In genomic region chr8:107139704-107140470, GRCm38 (mm10) we compare ENCODE assay signal across 8 mouse cellular contexts. TPM values are rescaled to one million over a fixed set of nuclear protein-coding genes. Genes with fewer than 3 reads are reported as not detected.
A peak's percentile ranks its signal among the peaks of the same experiment; 100 is the strongest.
DNase-seq lines count a peak whose midpoint lies in the region; ATAC-seq lines count a peak whose summit lies in the region.

No protein-coding gene starts in this region.

- H3K27me3 ChIP-seq in forebrain, embryonic 10.5 days (ENCODE audit: poor library complexity, severe bottlenecking), result no peaks in the 10 kb centered on the region
- no peaks in the 10 kb centered on the region for H3K27me3 ChIP-seq in forebrain, embryonic 12.5 days
- no peaks in the 10 kb centered on the region for H3K27me3 ChIP-seq in heart, embryonic 13.5 days (replicated peaks)
- H3K27me3 ChIP-seq in stomach, embryonic 15.5 days (replicated peaks), result no peaks in the 10 kb centered on the region

- 53% methylated on average over 13 of the region's 13 CpGs for WGBS in forebrain, embryonic 10.5 days
- WGBS in forebrain, embryonic 12.5 days, result 48% methylated on average over 13 of the region's 13 CpGs
- 39% methylated on average over 13 of the region's 13 CpGs for WGBS in heart, embryonic 13.5 days
- 52% methylated on average over 13 of the region's 13 CpGs for WGBS in stomach, embryonic 15.5 days

- no peak overlapping the region for H3K9ac ChIP-seq in forebrain, embryonic 12.5 days
- no peak overlapping the region for H3K9ac ChIP-seq in heart, embryonic 13.5 days
- no peak overlapping the region for H3K9ac ChIP-seq in stomach, embryonic 15.5 days

- H3K9me3 ChIP-seq in forebrain, embryonic 10.5 days, result no peaks in the 10 kb centered on the region
- H3K9me3 ChIP-seq in forebrain, embryonic 12.5 days, result no peaks in the 10 kb centered on the region
- H3K9me3 ChIP-seq in heart, embryonic 13.5 days, result no peaks in the 10 kb centered on the region
- H3K9me3 ChIP-seq in stomach, embryonic 15.5 days, result no peaks in the 10 kb centered on the region

- ATAC-seq in forebrain, embryonic 12.5 days (ENCODE audit: low FRiP score), result no peak
- ATAC-seq in heart, embryonic 13.5 days (ENCODE audit: extremely low read depth, insufficient number of reproducible peaks, low FRiP score, low TSS enrichment), result peak; percentile 73; the same call in 1 of the 2 replicates
- peak; percentile 82; the same call in 1 of the 2 replicates for ATAC-seq in stomach, embryonic 15.5 days (ENCODE audit: insufficient read depth, low FRiP score, low read depth)
- no peak for ATAC-seq in CD4-positive, CD25-positive, alpha-beta regulatory T cell, adult 4 months

- no peak overlapping the region for H3K4me2 ChIP-seq in forebrain, embryonic 12.5 days
- peak overlapping the region; percentile 49 for H3K4me2 ChIP-seq in heart, embryonic 13.5 days
- H3K4me2 ChIP-seq in stomach, embryonic 15.5 days, result no peak overlapping the region

- no peaks in the 10 kb centered on the region for H3K36me3 ChIP-seq in forebrain, embryonic 10.5 days (replicated peaks)
- H3K36me3 ChIP-seq in forebrain, embryonic 12.5 days (replicated peaks), result no peaks in the 10 kb centered on the region
- no peaks in the 10 kb centered on the region for H3K36me3 ChIP-seq in heart, embryonic 13.5 days
- no peaks in the 10 kb centered on the region for H3K36me3 ChIP-seq in stomach, embryonic 15.5 days

- no peak for DNase-seq in forebrain, embryonic 10.5 days (ENCODE audit: extremely low spot score, low spot score)
- peak; percentile 79 to 82 for DNase-seq in adrenal gland, postnatal 36 days
- peak; percentile 75 for DNase-seq in liver
- DNase-seq in layer of hippocampus, adult 8-10 months (ENCODE audit: low spot score in 2 of 2), result no peak

- H3K27ac ChIP-seq in forebrain, embryonic 10.5 days, result peak overlapping the region; percentile 69
- no peak overlapping the region for H3K27ac ChIP-seq in forebrain, embryonic 12.5 days
- H3K27ac ChIP-seq in heart, embryonic 13.5 days (replicated peaks), result peak overlapping the region; percentile 78
- peak overlapping the region; percentile 32; the same call in 1 of the 2 replicates for H3K27ac ChIP-seq in stomach, embryonic 15.5 days

- H3K4me3 ChIP-seq in forebrain, embryonic 10.5 days, result no peak overlapping the region
- no peak overlapping the region for H3K4me3 ChIP-seq in forebrain, embryonic 12.5 days (replicated peaks)
- no peak overlapping the region for H3K4me3 ChIP-seq in heart, embryonic 13.5 days
- H3K4me3 ChIP-seq in stomach, embryonic 15.5 days (replicated peaks), result no peak overlapping the region

- H3K4me1 ChIP-seq in forebrain, embryonic 10.5 days, result peaks cover 36% of the 10 kb centered on the region
- peaks cover 13% of the 10 kb centered on the region for H3K4me1 ChIP-seq in forebrain, embryonic 12.5 days
- H3K4me1 ChIP-seq in heart, embryonic 13.5 days, result peaks cover 22% of the 10 kb centered on the region
- no peaks in the 10 kb centered on the region for H3K4me1 ChIP-seq in stomach, embryonic 15.5 days

RNA-seq across cellular contexts. Expression of gene Cyb5b, which starts 10.6 kb away (rescaled TPM):
- 169 and 173 TPM in 2 replicates for polyA plus RNA-seq in forebrain, embryonic 10.5 days (2016; fragmentation: Nextera tagmentation; extraction: Ambion mirVana)
- polyA plus RNA-seq in forebrain, embryonic 12.5 days (2016; fragmentation: Nextera tagmentation; extraction: Ambion mirVana), result 157 and 167 TPM in 2 replicates
- total RNA-seq in adrenal gland, postnatal 36 days (2021), result 100 to 1,000 TPM; 419 to 590 TPM
- 58.9 and 60.2 TPM in 2 replicates for polyA plus RNA-seq in heart, embryonic 13.5 days (2015; fragmentation: Nextera tagmentation; extraction: Ambion mirVana)
- 92.0 and 108 TPM in 2 replicates for polyA plus RNA-seq in stomach, embryonic 15.5 days (2015; fragmentation: Nextera tagmentation; extraction: Ambion mirVana)
- polyA plus RNA-seq in CD4-positive, CD25-positive, alpha-beta regulatory T cell, adult 4 months (2017; shearing (Covaris generic)), result 10 to 100 TPM; 33.9 to 42.3 TPM
- 100 to 1,000 TPM; 109 to 113 (median 111) TPM for total RNA-seq in layer of hippocampus, adult 8-10 months (2022)

RNA-seq across cellular contexts. Expression of gene Terf2, which starts 43.5 kb away (rescaled TPM):
- polyA plus RNA-seq in forebrain, embryonic 10.5 days (2016; fragmentation: Nextera tagmentation; extraction: Ambion mirVana), result 17.0 and 19.6 TPM in 2 replicates
- 22.3 and 26.6 TPM in 2 replicates for polyA plus RNA-seq in forebrain, embryonic 12.5 days (2016; fragmentation: Nextera tagmentation; extraction: Ambion mirVana)
- 10 to 100 TPM; 23.5 to 24.5 TPM for total RNA-seq in adrenal gland, postnatal 36 days (2021)
- 9.9 and 10.7 TPM in 2 replicates for polyA plus RNA-seq in heart, embryonic 13.5 days (2015; fragmentation: Nextera tagmentation; extraction: Ambion mirVana)
- 16.1 and 16.7 TPM in 2 replicates for polyA plus RNA-seq in stomach, embryonic 15.5 days (2015; fragmentation: Nextera tagmentation; extraction: Ambion mirVana)
- 10 to 100 TPM; 11.8 to 14.6 TPM for polyA plus RNA-seq in CD4-positive, CD25-positive, alpha-beta regulatory T cell, adult 4 months (2017; shearing (Covaris generic))
- 10 to 100 TPM; 33.5 to 41.3 (median 35.6) TPM for total RNA-seq in layer of hippocampus, adult 8-10 months (2022)

Comparison
In these comparisons a context has a peak if more than half of its experiments do, and no peak if none do; other contexts are left out.
1. DNase-seq: peak in adrenal gland, postnatal 36 days (2 of 2) and liver (single experiment); none in forebrain, embryonic 10.5 days (single experiment) and layer of hippocampus, adult 8-10 months (0 of 2).
2. ATAC-seq: peak in heart, embryonic 13.5 days (single experiment) and stomach, embryonic 15.5 days (single experiment); none in forebrain, embryonic 12.5 days (single experiment) and CD4-positive, CD25-positive, alpha-beta regulatory T cell, adult 4 months (single experiment).